Mouse (Mus musculus): ENCODE measurements around the gene Synj2bp.
A peak's percentile ranks its signal among the peaks of the same experiment; 100 is the strongest.
"Not testable (repeated sequence)": the region's sequence is repeated elsewhere in the genome, so short reads cannot be mapped to it uniquely, and the experiment has no call there.

Synj2bp gene

DNA sequence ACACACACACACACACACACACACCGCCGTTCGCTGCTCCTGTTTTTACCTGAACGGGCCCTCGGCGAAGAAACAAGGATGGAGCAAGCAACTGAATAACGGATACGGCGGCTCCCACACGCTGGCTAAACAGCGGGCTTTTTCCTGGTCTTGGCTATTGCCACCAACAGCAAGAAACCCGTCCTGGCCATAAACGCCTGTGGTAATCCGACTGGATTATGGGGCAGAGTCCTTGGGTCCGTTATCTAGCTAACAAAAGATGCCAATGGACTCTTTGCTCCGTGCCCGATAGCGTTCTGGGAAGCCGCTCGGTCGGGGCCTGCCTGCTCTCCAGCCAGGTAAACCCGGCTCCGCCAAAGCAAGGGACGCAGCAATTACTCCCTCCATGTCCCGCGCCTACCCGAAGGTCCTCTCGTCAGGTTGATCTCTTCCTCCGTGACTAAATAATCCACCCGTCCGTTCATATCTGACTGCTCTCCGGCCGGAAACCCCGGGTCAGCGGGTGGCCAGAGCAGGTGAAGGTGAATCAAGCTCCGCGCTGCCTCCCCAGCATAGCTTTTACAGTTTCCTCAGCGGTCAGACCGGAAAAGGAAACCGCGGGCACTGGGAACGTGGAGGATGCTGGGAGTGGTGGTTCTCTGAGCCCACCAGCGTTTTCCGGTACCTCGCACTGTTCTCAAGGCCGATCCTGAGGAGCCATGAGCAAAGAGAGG, at the start of gene Synj2bp, which contains the start of gene Gm20498:
Gene Synj2bp, minus strand, starts transcription at position 596 of the 713 bp plus-strand sequence.
Gene Gm20498, minus strand, starts transcription at position 590 of the 713 bp plus-strand sequence.
- DNase-seq (ENCODE audit: low read depth, low spot score) = peak; percentile 82

DNA sequence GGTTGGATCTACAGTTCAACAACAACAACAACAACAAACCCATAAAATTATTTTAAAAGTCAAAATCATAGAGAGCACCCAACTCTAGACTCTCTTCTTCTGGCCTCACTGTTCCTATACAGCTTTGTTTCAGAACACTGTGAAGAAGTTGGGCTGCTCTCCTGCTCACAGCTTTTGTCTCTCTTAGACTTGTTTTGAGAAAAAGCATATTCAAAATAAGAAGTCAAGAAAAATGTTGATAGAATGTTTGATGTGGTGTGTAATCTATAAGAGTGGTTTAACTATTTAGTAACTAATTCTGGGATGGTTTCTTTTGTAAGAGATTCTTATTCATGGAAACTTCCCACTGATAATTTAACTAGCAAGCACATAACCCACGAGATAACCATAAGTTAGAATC, 35.7 kb upstream of the Synj2bp start, which contains the start of gene Adam21:
Gene Adam21, minus strand, starts transcription at position 101 of the 400 bp plus-strand sequence.
- DNase-seq (ENCODE audit: low read depth, low spot score) = no peak

DNA sequence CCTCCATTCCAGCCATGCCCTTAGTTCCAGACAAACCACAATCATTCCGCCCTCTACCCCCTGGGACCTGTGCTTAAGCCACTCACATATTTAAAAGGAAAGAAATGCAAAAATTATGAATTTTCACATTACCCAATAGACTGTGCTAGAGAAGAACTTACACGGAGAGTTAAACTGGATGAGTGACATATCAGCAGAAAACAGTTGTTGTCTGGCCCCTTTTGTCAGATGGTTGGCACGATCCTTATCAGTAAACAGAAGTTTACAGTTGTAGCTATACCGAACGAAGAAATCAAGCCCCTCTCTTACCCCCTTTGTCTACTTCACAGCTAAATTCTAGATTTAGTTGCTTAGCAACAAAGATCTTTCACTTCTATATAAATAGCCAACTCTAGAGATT, 35.2 kb upstream of the Synj2bp start:
- DNase-seq (ENCODE audit: low read depth, low spot score) = no peak

DNA sequence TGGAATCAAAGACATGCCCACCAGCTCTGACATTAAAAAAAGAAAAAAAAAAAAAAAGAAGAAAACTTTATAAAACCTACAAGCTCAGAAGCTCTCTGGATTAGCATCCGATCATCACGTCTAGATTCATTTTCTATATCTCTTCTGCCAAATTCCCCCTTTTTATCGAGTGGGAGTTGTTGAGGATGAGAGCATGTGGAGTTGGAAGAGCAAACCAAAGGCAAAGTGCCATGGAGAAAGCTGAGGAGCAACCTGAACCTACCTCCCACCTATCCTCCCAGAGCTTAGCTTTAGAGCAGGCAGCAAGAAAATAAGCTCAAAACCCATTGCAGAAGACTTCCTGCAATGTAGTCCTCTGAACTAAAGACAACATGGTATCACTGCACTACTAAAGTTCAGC, 31.5 kb upstream of the Synj2bp start:
- DNase-seq (ENCODE audit: low read depth, low spot score) = no peak

DNA sequence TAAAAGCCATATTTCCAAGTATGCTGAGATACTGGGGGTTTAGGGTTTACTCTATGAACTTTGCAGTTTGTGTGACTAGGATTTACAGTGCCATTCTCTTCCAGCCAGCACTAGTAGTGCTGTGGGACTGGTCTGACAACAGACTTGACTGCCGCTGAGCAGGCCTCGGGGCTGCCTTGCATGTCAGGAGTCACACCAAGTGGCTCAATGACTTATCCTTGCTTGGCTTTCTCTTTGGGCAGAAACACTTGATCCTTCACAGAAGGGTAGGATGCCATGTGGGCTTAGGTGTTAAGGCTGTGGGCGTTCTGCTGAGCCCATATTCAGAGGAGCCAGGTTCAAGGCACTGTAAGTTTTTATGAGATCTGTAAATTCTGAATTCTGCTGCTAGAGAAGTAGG, 16.6 kb upstream of the Synj2bp start:
- DNase-seq (ENCODE audit: low read depth, low spot score) = no peak

DNA sequence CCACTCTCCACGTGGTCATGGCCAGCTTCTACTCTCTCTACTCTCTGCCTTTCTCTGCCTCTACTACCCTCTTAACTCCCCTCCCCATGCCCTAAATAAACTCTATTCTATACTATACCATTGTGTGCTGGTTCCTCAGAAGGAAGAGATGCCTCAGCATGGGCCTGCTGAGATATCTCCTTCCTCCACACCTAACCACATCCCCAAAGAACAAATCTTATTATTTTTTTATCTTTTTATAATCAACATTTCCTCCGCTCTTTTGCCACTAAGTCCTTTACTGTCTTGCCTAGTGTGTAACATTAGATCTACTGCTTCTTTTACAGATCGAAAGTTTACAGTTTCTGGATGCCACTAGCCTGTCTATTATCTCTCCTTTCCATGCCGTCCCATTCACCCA, 14.5 kb upstream of the Synj2bp start:
- DNase-seq (ENCODE audit: low read depth, low spot score) = no peak

DNA sequence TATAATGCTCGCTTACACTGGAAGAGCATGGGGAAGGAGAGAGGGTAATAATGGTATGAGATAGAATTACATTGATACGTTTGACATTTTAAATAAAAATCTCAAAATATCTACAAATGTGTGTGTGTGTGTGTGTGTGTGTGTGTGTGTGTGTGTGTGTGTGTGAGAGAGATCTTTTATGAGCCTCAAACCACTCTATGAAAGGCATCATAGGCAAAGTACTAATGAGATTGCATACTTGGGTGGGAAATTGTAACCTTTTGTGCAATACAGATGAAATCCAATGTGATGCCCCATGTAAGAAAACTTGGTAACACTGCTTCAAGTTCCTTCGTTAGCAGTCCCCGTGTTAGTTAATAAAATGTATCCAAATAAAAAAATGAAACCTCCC, 313 bp upstream of the Synj2bp start:
- DNase-seq (ENCODE audit: low read depth, low spot score) = no peak

DNA sequence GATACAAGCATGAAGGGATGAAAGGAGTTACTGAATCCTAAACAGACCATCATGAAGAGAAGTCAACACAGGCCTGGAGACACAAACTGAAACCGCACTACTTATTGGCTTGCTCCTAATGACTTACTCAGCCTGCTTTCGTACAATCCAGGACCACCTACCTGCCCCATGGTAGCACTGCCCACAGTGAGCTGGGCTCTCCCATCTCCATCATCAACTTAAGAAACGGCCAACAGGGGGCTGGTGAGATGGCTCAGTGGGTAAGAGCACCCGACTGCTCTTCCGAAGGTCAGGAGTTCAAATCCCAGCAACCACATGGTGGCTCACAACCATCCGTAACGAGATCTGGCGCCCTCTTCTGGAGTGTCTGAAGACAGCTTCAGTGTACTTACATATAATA, 2.1 kb downstream of the Synj2bp start:
- DNase-seq (ENCODE audit: low read depth, low spot score) = not testable (repeated sequence)

DNA sequence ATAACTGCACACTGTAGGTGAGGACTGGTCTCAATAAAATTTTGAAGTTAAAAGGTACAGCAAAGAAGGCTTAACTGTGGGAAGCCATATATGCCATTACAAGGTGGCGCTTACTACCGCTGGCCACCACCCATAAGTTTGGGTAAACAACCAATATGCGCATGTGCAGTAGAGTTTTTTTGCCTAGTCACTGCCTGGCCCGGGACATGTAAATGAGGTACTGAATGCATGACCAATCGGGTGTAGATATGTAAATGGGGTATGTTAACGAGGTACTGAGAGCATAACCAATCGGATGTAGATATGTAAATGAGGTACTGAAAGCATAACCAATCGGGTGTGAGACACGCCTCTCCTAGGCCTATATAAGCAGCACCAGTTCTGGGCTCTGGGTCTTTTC, 35.8 kb downstream of the Synj2bp start:
- not testable (repeated sequence) for DNase-seq (ENCODE audit: low read depth, low spot score)

DNA sequence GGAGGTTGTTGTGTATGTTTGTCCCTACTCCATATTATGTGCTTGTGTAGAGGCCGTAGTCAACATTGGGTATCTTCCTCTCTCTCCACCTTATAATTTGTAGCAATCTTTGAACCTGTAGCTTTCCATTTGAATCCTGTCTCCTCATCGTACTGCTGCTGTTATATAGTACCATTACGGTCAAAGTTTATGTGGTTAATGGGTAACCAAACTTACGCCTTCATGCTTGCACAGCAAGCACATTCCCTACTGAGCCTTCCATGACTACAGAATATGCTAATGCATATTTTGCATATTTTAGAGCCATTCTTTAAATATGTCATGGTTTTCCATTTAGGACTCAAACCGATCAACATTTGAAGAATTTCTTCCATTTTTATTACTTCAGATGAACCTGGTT, 42.2 kb downstream of the Synj2bp start:
- DNase-seq (ENCODE audit: low read depth, low spot score) = no peak

DNA sequence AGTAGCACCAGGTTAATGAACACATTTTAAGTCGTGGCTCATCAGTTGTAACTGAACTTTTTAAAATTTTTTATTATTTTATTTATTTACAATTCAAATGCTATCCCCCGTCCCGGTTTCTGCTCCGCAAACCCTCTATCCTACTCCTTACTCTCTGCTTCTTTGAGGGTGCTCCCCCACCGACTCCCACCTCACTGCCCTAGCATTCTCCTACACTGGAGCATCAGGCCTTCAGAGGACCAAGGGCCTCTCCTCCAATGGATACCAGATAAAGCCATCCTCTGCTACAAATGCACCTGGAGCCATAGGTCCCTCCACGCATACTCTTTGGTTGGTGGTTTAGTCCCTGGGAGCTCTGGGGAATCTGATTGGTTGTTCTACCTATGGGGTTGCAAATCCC, 47.4 kb downstream of the Synj2bp start:
- DNase-seq (ENCODE audit: low read depth, low spot score) = peak; percentile 3

DNA sequence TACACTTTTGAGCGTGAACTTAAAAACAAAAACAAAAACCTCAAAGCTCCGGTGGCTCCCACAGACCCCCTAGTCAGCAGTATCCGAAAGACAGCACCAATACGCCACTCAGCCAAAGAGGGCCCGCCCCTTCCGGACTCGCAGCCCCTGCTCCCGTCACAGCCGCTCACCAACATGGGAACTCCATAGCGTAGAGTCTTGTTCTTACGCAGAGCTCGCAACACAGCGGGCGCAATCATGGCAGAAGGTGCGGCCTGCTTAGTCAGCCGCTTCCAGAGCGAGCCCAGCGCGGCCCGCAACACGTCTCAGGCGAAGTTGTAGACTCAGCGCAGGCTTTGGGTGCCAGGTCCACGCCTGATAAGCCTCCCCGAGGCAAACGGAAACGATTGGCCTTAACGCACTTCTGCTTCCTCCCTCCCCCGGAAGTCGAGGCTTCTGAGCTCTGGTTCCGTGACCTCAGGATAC, 48.0 kb downstream of the Synj2bp start, which contains the start of gene Cox16:
Gene Cox16, minus strand, starts transcription at position 401 of the 465 bp plus-strand sequence.
- peak; percentile 93 for DNase-seq (ENCODE audit: low read depth, low spot score)

DNA sequence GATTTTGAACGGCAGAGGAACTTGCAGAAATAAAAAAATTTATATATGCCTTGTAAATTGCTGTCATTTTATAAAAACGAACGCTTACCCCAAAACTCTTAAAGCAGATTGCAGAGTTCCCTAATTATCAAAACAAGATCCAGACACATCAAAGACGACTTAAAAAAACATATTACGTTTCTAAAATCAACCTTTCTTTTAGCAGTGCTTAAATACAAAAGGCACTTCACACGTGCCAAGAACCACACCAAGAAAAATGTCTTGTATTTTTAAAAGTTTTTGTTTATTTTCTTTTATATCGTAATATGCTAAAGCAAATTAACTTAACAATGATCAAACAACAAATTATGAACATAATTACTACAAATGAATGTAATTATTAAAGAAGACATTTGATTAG, 48.5 kb downstream of the Synj2bp start:
- DNase-seq (ENCODE audit: low read depth, low spot score) = no peak

DNA sequence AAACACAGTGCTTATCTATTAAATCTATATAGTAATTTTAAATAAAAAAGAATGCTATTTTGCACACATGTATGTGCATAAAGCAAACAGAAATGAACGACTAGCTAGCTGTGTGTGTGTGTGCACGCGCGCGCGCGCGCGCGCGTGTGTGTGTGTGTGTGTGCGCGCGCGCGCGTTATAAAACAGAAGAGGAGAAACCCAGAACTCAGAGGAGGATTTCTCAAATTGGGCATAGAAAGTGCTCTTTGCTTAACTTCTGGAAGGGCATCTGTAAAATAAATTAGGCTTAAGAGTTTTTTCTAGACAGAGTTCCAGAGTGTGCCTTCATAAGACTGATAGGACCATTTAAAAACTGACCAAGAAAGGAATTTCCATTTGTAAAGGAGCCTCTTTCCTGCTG, 49.1 kb downstream of the Synj2bp start:
- DNase-seq (ENCODE audit: low read depth, low spot score) = peak; percentile 69

DNA sequence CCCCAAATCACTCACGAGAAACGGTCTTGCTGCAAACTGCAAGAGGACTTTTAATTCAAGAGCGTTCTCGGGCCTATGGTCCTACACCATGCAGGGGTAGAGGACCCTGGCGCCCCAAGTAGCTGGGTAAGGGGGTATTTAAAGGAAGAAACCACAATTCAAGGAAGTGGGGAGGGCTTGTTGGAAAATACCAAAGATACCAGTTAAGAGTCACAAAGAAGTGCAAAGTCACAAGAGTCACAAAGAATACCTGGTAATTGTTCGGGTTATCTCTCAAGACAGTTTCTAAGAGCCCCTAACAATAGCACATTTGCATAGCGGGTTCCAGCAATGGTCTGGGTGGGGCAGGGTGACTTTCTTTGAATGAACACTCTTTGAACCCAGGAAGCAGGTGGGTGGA, 73.7 kb downstream of the Synj2bp start:
- DNase-seq (ENCODE audit: low read depth, low spot score) = not testable (repeated sequence)

Data from CD4-positive helper T cell, adult 2 months (primary cell).